In the genomic region with DNA sequence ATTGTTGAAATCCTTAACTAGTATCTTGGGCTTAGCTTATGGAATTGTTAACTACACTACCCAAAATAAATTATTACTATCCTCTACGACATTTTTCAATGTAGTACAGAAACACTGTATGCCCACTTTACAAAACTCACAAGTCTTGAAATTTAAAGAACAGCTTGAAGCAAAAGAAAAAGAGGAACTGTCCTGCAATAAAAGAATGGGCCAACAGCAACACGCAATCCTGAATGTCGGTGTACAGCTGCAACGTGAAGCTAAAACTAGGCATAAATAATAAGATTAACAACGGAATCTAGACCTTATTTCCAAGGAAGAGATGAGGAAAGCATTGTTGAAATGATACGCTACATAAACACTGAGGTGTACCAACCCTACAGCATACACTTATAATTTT, we compare ENCODE assay signal across 8 mouse cellular contexts. TPM values are rescaled to one million over a fixed set of nuclear protein-coding genes. Genes with fewer than 3 reads are reported as not detected.
A peak's percentile ranks its signal among the peaks of the same experiment; 100 is the strongest.
DNase-seq lines count a peak whose midpoint lies in the region; ATAC-seq lines count a peak whose summit lies in the region.

No protein-coding gene starts in this region.

- 13% methylated on average over 6 of the region's 6 CpGs for WGBS in lung, embryonic 16.5 days
- WGBS in limb, embryonic 13.5 days: 23% methylated on average over 6 of the region's 6 CpGs
- 22% methylated on average over 6 of the region's 6 CpGs for WGBS in neural tube, embryonic 15.5 days

- H3K27me3 ChIP-seq in lung, embryonic 16.5 days (ENCODE audit: control insufficient read depth, insufficient read depth, low read depth, low read length): no peaks in the 10 kb centered on the region
- no peaks in the 10 kb centered on the region for H3K27me3 ChIP-seq in limb, embryonic 13.5 days
- no peaks in the 10 kb centered on the region for H3K27me3 ChIP-seq in neural tube, embryonic 15.5 days (replicated peaks)

- no peak for DNase-seq in lung, postnatal 25 days (ENCODE audit: low spot score)
- DNase-seq in cerebellum, adult 11-12 months: no peak
- no peak for DNase-seq in urinary bladder, adult 2 months (ENCODE audit: low spot score)
- no peak for DNase-seq in thymus, postnatal 14 days

- no peaks in the 10 kb centered on the region; the same call in 1 of the 2 replicates for H3K36me3 ChIP-seq in lung, embryonic 16.5 days (ENCODE audit: control insufficient read depth, insufficient read depth, low read length)
- H3K36me3 ChIP-seq in limb, embryonic 13.5 days: peaks cover 3% of the 10 kb centered on the region
- H3K36me3 ChIP-seq in neural tube, embryonic 15.5 days: no peaks in the 10 kb centered on the region

- H3K4me1 ChIP-seq in lung, embryonic 16.5 days (replicated peaks; ENCODE audit: control insufficient read depth, insufficient read depth, low read length): peaks cover 15% of the 10 kb centered on the region
- peaks cover 22% of the 10 kb centered on the region for H3K4me1 ChIP-seq in limb, embryonic 13.5 days
- H3K4me1 ChIP-seq in neural tube, embryonic 15.5 days: peaks cover 14% of the 10 kb centered on the region

- peak overlapping the region; percentile 72 for H3K4me2 ChIP-seq in lung, embryonic 16.5 days (ENCODE audit: low read depth, low read length)
- H3K4me2 ChIP-seq in limb, embryonic 13.5 days (replicated peaks): peak overlapping the region; percentile 78
- peak overlapping the region; percentile 84 for H3K4me2 ChIP-seq in neural tube, embryonic 15.5 days

- peak overlapping the region; percentile 91 for H3K4me3 ChIP-seq in lung, embryonic 16.5 days (ENCODE audit: low read length)
- H3K4me3 ChIP-seq in limb, embryonic 13.5 days: peak overlapping the region; percentile 74
- peak overlapping the region; percentile 55 for H3K4me3 ChIP-seq in neural tube, embryonic 15.5 days (replicated peaks)

- peak overlapping the region; percentile 94 for H3K27ac ChIP-seq in lung, embryonic 16.5 days (ENCODE audit: low read length)
- H3K27ac ChIP-seq in limb, embryonic 13.5 days: no peak overlapping the region
- no peak overlapping the region for H3K27ac ChIP-seq in neural tube, embryonic 15.5 days (replicated peaks)

- peak overlapping the region; percentile 76 for H3K9ac ChIP-seq in lung, embryonic 16.5 days (ENCODE audit: low read length)
- H3K9ac ChIP-seq in limb, embryonic 13.5 days: peak overlapping the region; percentile 91
- no peak overlapping the region for H3K9ac ChIP-seq in neural tube, embryonic 15.5 days (replicated peaks)

- no peaks in the 10 kb centered on the region for H3K9me3 ChIP-seq in lung, embryonic 16.5 days (ENCODE audit: control insufficient read depth, low read length)
- no peaks in the 10 kb centered on the region for H3K9me3 ChIP-seq in limb, embryonic 13.5 days
- no peaks in the 10 kb centered on the region for H3K9me3 ChIP-seq in neural tube, embryonic 15.5 days (replicated peaks)

- no peak for ATAC-seq in lung, embryonic 16.5 days (ENCODE audit: low read depth)
- peak; percentile 3; the same call in 1 of the 2 replicates for ATAC-seq in erythroid progenitor cell, adult 5-6 weeks (replicated peaks; ENCODE audit: low FRiP score, poor library complexity, severe bottlenecking)
- no peak for ATAC-seq in limb, embryonic 13.5 days (ENCODE audit: low FRiP score, low read depth)
- ATAC-seq in neural tube, embryonic 15.5 days (ENCODE audit: low FRiP score): no peak

RNA-seq across cellular contexts. Expression of gene Anln, which starts 1.1 kb away (rescaled TPM):
- polyA plus RNA-seq in lung, embryonic 16.5 days (2015; fragmentation: Nextera tagmentation; extraction: Ambion mirVana): 57.9 and 62.8 TPM in 2 replicates
- total RNA-seq in erythroid progenitor cell, adult 5-6 weeks (2015; ENCODE audit: low replicate concordance): 461 and 582 TPM in 2 replicates
- total RNA-seq in erythroid progenitor cell, adult 5-6 weeks (2017; ENCODE audit: low replicate concordance): 576 and 591 TPM in 2 replicates
- polyA plus RNA-seq in limb, embryonic 13.5 days (2015; fragmentation: Nextera tagmentation; extraction: Ambion mirVana): 36.6 and 40.8 TPM in 2 replicates
- 3.7 and 11.2 TPM in 2 replicates for polyA plus RNA-seq in neural tube, embryonic 15.5 days (2015; fragmentation: Nextera tagmentation; extraction: Ambion mirVana)
- 5.2 and 6.6 TPM in 2 replicates for polyA plus RNA-seq in urinary bladder, adult 2 months (2012; rRNA removed)

RNA-seq across cellular contexts. Expression of gene 9530077C05Rik, which starts 23.4 kb away (rescaled TPM):
- 4.9 and 7.5 TPM in 2 replicates for polyA plus RNA-seq in lung, embryonic 16.5 days (2015; fragmentation: Nextera tagmentation; extraction: Ambion mirVana)
- 4.7 and 31.4 TPM in 2 replicates for total RNA-seq in erythroid progenitor cell, adult 5-6 weeks (2015; ENCODE audit: low replicate concordance)
- total RNA-seq in erythroid progenitor cell, adult 5-6 weeks (2017; ENCODE audit: low replicate concordance): 5.1 and 6.7 TPM in 2 replicates
- 5.8 and 6.3 TPM in 2 replicates for polyA plus RNA-seq in limb, embryonic 13.5 days (2015; fragmentation: Nextera tagmentation; extraction: Ambion mirVana)
- 14.8 and 15.0 TPM in 2 replicates for polyA plus RNA-seq in neural tube, embryonic 15.5 days (2015; fragmentation: Nextera tagmentation; extraction: Ambion mirVana)
- 3.3 and 3.5 TPM in 2 replicates for polyA plus RNA-seq in urinary bladder, adult 2 months (2012; rRNA removed)
